Mouse (Mus musculus) liver, postnatal 0 days (tissue): ENCODE measurements around the gene Homer3. TPM values are rescaled to one million over a fixed set of nuclear protein-coding genes. Genes with fewer than 3 reads are reported as not detected.

Source experiments
- ATAC-seq: fragments of 200-750 bp; cut with Nextera tagmentation; 2 replicates; pipeline ENCODE4 v1.8.0; 2017; ENCODE audit warnings: mild to moderate bottlenecking, moderate library complexity
- DNase-seq: peaks from one replicate; pipeline ENCODE4 v3.0.0-alpha.2; 2016
- H3K27ac ChIP-seq: fragments of 300-500 bp; sonication (generic); 2 replicates; pipeline ENCODE4 v1.5.1; 2014; ENCODE audit warnings: antibody characterized with exemption, moderate library complexity, mild to moderate bottlenecking, low read depth
- H3K27me3 ChIP-seq: fragments of 300-500 bp; sonication (generic); 2 replicates; pipeline ENCODE4 v1.6.1; 2014; ENCODE audit warnings: low read length, control low read depth, mixed read lengths; ENCODE audit not compliant: insufficient read depth
- H3K36me3 ChIP-seq: fragments of 300-500 bp; sonication (generic); replicated peaks from 2 replicates; pipeline ENCODE4 v1.6.1; 2014; ENCODE audit warnings: mild to moderate bottlenecking, control low read depth, low read length, moderate library complexity, mixed read lengths; ENCODE audit not compliant: insufficient read depth
- H3K4me1 ChIP-seq: fragments of 300-500 bp; sonication (generic); 2 replicates; pipeline ENCODE4 v1.6.1; 2014; ENCODE audit warnings: antibody characterized with exemption, mild to moderate bottlenecking, control low read depth; ENCODE audit not compliant: insufficient read depth
- H3K4me2 ChIP-seq: fragments of 300-500 bp; sonication (generic); 2 replicates; pipeline ENCODE4 v1.6.1; 2014; ENCODE audit warnings: low read depth, mild to moderate bottlenecking, low read length, moderate library complexity, mixed read lengths
- H3K4me3 ChIP-seq: fragments of 300-500 bp; sonication (generic); 2 replicates; pipeline ENCODE4 v1.5.1; 2014; ENCODE audit warnings: low read depth, low read length
- H3K9ac ChIP-seq: fragments of 300-500 bp; sonication (generic); replicated peaks from 2 replicates; pipeline ENCODE4 v1.6.1; 2014; ENCODE audit warnings: mild to moderate bottlenecking, moderate library complexity
- H3K9me3 ChIP-seq: fragments of 300-500 bp; sonication (generic); 2 replicates; pipeline ENCODE4 v1.6.1; 2016; ENCODE audit warnings: mild to moderate bottlenecking, control low read depth, low read length, mixed read lengths
- CTCF ChIP-seq: sonication (generic); IDR thresholded peaks from 2 replicates; pipeline ENCODE4 v1.5.1; 2016; ENCODE audit warnings: antibody characterized with exemption, low read depth
- EP300 ChIP-seq: IDR thresholded peaks from 2 replicates; pipeline ENCODE4 v1.6.1; 2016; ENCODE audit warnings: antibody characterized with exemption, low read depth, mild to moderate bottlenecking
- WGBS: fragments of 180-500 bp; shearing (Covaris S2); extraction: QIAGEN DNeasy Blood & Tissue Kit; methylation state at CpG from one replicate; pipeline ENCODE4 v1.1.7; 2014; ENCODE audit not compliant: insufficient replicate concordance; 5-methylcytosine and 5-hydroxymethylcytosine counted together
- polyA plus RNA-seq: library from polyadenylated mRNA; unstranded; fragments of >200 nt; fragmentation: Nextera tagmentation; extraction: Ambion mirVana; gene quantifications from 2 replicates; pipeline ENCODE4 v1.2.1, GENCODE M21; 2015

Homer3 gene
- polyA plus RNA-seq, 1 experiment from 2014 or later = 4.3 TPM

DNA sequence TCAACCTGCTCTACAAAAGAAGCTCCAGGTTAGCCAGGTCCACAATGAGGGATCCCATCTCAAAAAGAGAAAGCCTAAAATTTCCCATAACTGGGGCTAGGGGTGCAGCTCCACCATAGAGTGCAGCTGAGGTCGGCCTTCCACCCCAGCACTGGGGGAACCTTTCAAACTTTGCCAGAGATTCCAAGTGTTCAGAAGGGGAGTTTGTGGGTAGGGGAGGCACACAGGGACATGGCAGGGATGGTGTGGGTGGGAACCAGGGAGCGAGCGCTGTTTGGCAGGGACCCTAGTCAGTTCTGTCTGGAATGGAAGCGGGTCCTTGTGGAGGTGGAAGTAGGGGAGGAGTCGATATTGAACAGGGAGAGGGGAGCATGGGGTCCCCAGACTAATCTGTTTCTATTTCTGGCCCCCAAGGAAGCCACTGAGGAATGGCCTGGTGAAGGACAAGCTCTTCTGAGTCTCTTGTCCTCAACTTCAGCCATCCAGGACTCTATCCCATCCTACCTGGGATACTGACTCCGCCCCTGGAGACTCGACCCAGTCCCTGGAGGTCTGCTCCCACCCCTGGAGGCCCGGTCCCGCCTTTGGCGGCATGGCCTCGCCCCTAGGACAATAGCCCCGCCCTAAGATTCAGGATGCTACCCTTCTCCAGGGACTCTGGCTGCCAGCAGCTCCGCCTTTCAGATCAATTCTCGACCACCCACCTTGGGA is 46.7 kb downstream of the Homer3 start, which contains the start of gene Gdf1:
Gdf1 (plus strand) TSS at position 694 of the 711 bp plus-strand sequence.
- Histone ChIP-seq H3K9me3 (no peaks in the 10 kb centered on the region), H3K9ac (0 out of 2 replicates have a peak within 1 kb of the TSS, but pooled peaks have one; percentile 2), H3K4me3 (no peak within 1 kb of the TSS), H3K4me1 (peaks cover 15% of the 10 kb centered on the region), H3K27ac (peak within 1 kb of the TSS; percentile 78), H3K4me2 (peak within 1 kb of the TSS; percentile 9; the same call in 1 of the 2 replicates), H3K27me3 (no peaks in the 10 kb centered on the region), H3K36me3 (peaks cover 37% of the 10 kb centered on the region)
- TF ChIP-seq CTCF (no peak), EP300 (no peak)
- ATAC-seq = no peak
- WGBS = 49% methylated on average over 14 of the region's 14 CpGs
- DNase-seq = no peak

DNA sequence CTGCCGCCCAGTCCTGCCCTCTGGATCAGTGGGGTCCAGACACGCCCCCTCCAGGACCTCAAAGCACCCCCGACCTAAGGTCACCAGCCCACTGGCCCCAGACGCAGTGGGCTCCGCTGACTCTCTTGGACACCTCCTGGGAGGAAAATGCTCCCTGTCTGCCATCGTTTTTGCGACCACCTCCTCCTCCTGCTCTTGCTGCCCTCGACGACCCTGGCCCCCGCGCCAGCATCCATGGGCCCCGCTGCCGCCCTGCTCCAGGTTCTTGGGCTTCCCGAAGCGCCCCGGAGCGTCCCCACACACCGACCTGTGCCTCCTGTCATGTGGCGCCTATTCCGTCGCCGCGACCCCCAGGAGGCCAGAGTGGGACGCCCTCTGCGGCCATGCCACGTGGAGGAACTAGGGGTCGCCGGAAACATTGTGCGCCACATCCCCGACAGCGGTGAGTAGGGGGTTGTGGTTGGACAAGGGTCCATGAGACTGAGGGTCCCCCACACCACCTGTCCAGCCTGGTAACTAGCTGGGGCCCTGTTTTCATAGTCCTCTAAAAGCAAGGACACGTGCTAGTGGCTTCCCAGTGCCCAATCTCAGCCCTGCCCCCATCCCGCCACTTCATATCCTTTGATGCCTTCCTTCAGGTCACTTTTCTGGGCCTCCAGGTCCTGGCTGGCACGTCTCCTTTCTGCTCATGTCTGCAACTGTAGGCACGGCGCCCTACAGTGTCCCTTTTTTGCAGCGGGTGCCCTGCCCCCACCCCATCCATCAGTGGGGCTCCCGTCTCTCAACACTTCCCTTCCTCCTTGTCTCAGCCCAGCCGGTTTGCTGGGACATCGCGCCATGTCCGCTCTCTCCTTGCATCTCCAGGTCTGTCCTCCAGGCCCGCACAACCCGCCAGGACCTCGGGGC is 47.5 kb downstream of the Homer3 start:
- H3K9ac ChIP-seq = 0 out of 2 replicates have a peak overlapping the region, but pooled peaks have one; percentile 2
- H3K4me2 ChIP-seq = peak overlapping the region; percentile 9; the same call in 1 of the 2 replicates

GRCm38 (mm10) chr8:70330741-70331364 is 48.2 kb downstream of the Homer3 start:
- H3K36me3 ChIP-seq = peaks cover 53% of the 10 kb centered on the region

More for the DNA sequence above, 47.5 kb downstream of the Homer3 start:
- Histone ChIP-seq H3K9me3 (no peaks in the 10 kb centered on the region), H3K36me3 (peaks cover 45% of the 10 kb centered on the region), H3K4me3 (no peak overlapping the region), H3K4me1 (peaks cover 15% of the 10 kb centered on the region), H3K27ac (no peak overlapping the region), H3K27me3 (no peaks in the 10 kb centered on the region)
- DNase-seq = no peak
- no peak for TF ChIP-seq EP300
- TF ChIP-seq CTCF = no peak
- WGBS = 20% methylated on average over 45 of the region's 45 CpGs
- ATAC-seq = peak; percentile 11

GRCm38 (mm10) chr8:70331526-70331925 is 48.9 kb downstream of the Homer3 start:
- Histone ChIP-seq H3K27ac (no peak overlapping the region), H3K4me1 (peaks cover 15% of the 10 kb centered on the region), H3K9ac (no peak overlapping the region), H3K36me3 (peaks cover 60% of the 10 kb centered on the region), H3K9me3 (no peaks in the 10 kb centered on the region), H3K27me3 (no peaks in the 10 kb centered on the region), H3K4me2 (no peak overlapping the region), H3K4me3 (no peak overlapping the region)
- DNase-seq (no peak), ATAC-seq (no peak)
- 91% methylated on average over 19 of the region's 19 CpGs for WGBS
- TF ChIP-seq EP300 (no peak), CTCF (no peak)

More at GRCm38 (mm10) chr8:70330741-70331364, 48.2 kb downstream of the Homer3 start:
- DNase-seq = peak; percentile 65
- H3K4me1 ChIP-seq = peaks cover 15% of the 10 kb centered on the region
- H3K27ac ChIP-seq = no peak overlapping the region
- no peak overlapping the region for H3K4me3 ChIP-seq
- H3K9me3 ChIP-seq = no peaks in the 10 kb centered on the region
- H3K4me2 ChIP-seq = no peak overlapping the region; the same call in 1 of the 2 replicates
- no peak overlapping the region for H3K9ac ChIP-seq
- peak; percentile 58 for ATAC-seq
- H3K27me3 ChIP-seq = no peaks in the 10 kb centered on the region
- 65% methylated on average over 53 of the region's 53 CpGs for WGBS
- TF ChIP-seq CTCF = peak; percentile 57
- TF ChIP-seq EP300 = no peak

GRCm38 (mm10) chr8:70332070-70332877 is 49.6 kb downstream of the Homer3 start:
- no peaks in the 10 kb centered on the region for H3K27me3 ChIP-seq
- ATAC-seq = peak; percentile 57
- H3K27ac ChIP-seq = no peak overlapping the region
- no peaks in the 10 kb centered on the region for H3K9me3 ChIP-seq
- peaks cover 15% of the 10 kb centered on the region for H3K4me1 ChIP-seq
- peak; percentile 72 for DNase-seq
- no peak overlapping the region for H3K4me2 ChIP-seq
- no peak for TF ChIP-seq EP300
- peak; percentile 75 for TF ChIP-seq CTCF
- H3K36me3 ChIP-seq = peaks cover 67% of the 10 kb centered on the region
- 49% methylated on average over 41 of the region's 41 CpGs for WGBS
- no peak overlapping the region for H3K4me3 ChIP-seq
- no peak overlapping the region for H3K9ac ChIP-seq
